Mouse (Mus musculus): ENCODE measurements at regions not wholly inside any gene's neighbourhood (a gene's known extent, or its start where the extent isn't known, plus 50 kb on each side); places are given as distances from the start of the nearest gene placed in this dataset.

DNA sequence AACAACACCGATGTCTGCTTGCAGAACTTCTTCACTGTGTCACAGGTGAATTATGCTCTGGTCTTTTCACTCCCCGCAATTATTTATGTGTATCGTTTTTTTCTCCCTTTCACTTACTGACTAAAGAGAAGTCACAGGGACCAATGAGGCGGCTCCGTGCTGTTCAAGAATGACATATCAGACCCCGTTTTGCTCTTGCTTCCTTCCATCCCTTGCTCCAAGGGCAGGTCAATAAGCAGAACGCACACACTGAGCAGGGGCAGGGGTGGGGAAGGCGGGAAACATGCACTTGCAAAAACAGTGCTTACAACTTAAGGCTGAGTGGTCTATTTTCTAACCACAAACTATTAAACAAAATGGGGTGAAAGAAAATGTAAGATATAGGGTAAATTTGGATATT, 3523.4 kb upstream of the Gm7489 start:
- TF ChIP-seq CTCF (conservative IDR thresholded peaks at IDR 0.05) = no peak
- no peak overlapping the region for H3K4me3 ChIP-seq
- DNase-seq (ENCODE audit: low spot score in 2 of 2) = no peak
- H3K27ac ChIP-seq = no peak overlapping the region

DNA sequence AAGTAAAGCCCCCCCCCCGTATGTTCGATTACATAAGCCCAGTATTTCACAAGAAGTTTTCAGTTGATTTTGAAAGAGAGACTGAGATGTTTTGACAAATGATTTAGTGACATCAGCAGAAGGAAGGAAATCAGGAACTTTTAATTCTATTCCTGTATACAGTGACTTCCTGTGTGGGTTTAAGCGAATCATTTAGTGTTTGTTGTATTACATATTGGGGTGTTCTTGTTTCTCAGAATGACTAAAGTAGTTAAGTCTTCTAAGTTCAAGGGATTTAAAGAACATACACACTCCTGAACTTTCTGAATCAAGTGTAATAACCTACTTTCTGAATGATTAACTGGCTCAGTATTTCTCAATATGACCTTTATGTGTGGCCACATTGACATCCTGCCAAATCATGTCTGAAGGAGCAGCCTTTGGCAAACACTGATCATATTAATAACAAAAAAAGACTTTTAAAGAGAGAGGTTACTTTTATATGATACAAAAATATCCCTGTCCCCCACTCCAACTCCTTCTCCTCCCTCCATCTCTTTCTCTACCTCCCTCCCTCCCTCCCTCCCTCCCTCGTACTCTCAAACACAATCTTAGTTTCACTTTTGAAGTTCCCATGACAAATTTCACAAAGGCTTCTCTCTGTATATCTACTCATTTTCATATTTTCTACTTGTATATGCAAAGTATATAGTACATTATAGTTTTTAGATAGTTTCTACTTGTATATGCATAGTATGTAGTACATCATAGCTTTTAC, 3522.8 kb upstream of the Gm7489 start:
- no peak overlapping the region for H3K4me3 ChIP-seq
- no peak for DNase-seq (ENCODE audit: low spot score in 2 of 2)
- TF ChIP-seq CTCF (conservative IDR thresholded peaks at IDR 0.05) = no peak

DNA sequence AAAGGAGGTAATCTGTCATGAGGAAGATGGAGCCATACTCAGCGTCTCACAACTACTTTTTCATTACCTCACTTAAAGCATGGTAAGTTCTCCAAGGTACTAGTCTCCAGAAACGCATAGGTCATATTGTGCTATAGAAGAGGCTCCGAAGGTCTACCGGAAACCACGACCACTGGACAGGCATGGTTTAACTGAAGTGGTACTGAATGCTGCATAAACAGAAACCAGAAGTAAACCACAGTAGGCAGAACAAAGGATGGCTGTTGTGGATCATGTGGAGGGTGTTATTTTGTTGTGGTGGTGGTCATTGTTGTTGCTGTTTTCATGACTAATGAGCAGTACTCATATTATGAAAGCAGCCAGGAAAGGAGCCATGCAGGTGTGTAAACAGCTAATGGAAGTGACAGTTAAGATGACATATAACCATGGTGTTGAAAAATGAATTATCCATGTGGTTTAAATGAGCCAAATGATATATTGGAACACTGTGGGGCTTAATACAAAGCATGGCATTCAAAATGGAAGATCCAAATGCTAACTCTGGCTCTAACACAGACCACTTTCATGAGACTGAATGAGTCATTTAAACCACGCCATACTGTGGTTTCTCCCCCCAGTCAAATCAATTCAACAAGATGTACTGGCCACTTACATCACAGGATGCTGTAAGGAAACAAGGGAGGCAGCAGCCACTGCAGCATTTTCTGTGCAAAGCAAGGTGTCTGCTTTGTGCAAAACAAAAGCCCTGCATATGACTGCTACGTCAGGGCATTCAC, 3484.5 kb upstream of the Gm7489 start:
- Histone ChIP-seq H3K27ac (no peak overlapping the region), H3K4me3 (no peak overlapping the region)
- no peak for DNase-seq (ENCODE audit: low spot score in 2 of 2)
- no peak for TF ChIP-seq CTCF (conservative IDR thresholded peaks at IDR 0.05)

More for the DNA sequence above, 3522.8 kb upstream of the Gm7489 start:
- no peak overlapping the region for H3K27ac ChIP-seq

DNA sequence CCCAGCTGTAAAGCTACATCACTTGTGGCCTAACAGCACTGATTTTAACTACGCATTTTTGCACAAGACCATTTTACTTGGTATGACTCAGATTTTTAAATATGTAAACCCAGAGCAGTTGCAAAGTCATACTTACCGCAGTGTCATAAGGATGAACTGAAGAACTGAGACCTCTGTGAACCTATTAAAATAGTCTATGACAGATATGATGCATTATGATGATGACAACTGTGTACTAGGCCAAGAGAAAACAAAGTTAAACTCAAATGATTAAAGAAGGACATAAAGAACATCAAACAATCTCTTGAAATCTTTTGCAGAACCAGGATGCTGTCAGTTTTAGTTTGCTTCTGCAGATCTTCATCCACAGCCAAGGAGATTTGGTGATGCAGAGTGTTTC, 3483.3 kb upstream of the Gm7489 start:
- Histone ChIP-seq H3K27ac (no peak overlapping the region), H3K4me3 (no peak overlapping the region)
- no peak for DNase-seq (ENCODE audit: low spot score in 2 of 2)
- TF ChIP-seq CTCF (conservative IDR thresholded peaks at IDR 0.05) = no peak

DNA sequence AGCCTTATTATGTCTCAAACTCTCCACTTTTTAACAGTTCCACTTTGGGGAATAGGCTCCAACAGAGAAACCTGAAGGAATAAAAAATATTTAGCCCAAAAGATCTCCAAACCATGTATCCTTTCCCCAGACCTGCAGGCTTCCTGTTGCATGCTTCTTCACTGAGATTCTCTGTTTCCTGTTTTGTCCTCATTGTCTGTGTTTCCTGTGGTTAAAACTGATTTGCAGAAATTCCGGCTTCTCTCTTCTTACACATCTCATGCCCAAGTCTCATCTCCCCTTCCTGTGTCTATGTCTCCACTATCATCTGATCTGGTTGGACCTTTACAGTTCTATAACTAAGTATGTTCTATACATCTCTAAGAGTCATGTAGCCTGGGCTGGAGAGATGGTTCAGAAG, 3482.2 kb upstream of the Gm7489 start:
- DNase-seq (ENCODE audit: low spot score in 2 of 2) = no peak
- no peak for TF ChIP-seq CTCF (conservative IDR thresholded peaks at IDR 0.05)
- no peak overlapping the region for H3K4me3 ChIP-seq
- no peak overlapping the region for H3K27ac ChIP-seq

DNA sequence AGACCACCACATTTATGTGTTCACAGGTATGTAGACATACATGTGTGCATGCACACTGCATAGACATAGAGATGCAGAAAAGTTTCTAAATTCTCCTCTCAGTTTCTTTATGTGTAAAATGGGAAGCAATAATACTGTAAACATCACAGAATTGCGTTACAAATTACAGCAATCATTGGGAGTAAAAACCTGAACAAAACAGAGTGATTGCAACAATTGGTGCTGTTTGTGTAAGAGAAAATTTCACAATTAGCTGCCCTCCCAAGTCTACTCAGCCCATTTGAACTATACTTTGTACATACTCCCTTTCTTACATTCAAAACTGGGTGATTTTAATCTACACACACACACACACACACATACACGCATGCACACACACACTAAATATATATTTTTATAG, 3480.8 kb upstream of the Gm7489 start:
- no peak overlapping the region for H3K27ac ChIP-seq
- no peak for TF ChIP-seq CTCF (conservative IDR thresholded peaks at IDR 0.05)
- DNase-seq (ENCODE audit: low spot score in 2 of 2) = no peak
- H3K4me3 ChIP-seq = no peak overlapping the region

DNA sequence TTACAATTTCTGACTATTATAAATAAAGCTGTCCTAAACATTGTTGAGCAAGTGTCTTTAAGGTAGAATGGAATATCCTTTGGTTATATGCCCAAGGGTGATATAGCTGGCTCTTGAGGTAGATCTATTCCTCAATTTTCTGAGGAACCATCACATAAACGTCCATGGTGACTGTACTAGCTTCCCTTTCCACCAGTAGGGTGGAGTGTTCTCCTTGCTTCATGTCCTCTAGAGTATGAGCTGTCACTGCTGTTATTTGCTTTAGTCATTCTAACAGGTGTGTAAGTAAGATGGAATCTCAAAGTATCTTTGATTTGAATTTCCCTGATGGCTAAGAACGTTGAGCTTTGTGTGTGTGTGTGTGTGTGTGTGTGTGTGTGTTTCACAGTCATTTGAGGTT, 3475.7 kb upstream of the Gm7489 start:
- TF ChIP-seq CTCF (conservative IDR thresholded peaks at IDR 0.05) = no peak
- Histone ChIP-seq H3K27ac (no peak overlapping the region), H3K4me3 (no peak overlapping the region)
- no peak for DNase-seq (ENCODE audit: low spot score in 2 of 2)

DNA sequence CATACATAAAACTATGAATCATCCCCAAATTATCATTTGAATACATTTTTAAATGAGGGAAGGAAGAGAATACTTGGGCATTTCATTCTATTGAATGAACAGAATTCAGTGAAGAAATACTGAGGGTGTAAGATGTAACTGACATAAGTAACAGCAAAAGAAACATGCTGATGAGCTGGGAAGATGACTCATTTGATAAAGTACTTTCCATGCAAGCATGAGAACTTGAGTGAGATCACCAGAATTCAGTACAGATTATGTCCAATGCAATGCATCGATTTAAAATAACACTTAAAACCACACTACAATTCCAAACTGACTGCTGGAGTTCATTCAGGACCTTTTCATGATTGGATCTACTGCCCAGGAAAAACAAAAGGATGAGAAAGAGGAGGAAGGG, 3467.1 kb upstream of the Gm7489 start:
- no peak for DNase-seq (ENCODE audit: low spot score in 2 of 2)
- TF ChIP-seq CTCF (conservative IDR thresholded peaks at IDR 0.05) = no peak
- Histone ChIP-seq H3K4me3 (no peak overlapping the region), H3K27ac (no peak overlapping the region)

DNA sequence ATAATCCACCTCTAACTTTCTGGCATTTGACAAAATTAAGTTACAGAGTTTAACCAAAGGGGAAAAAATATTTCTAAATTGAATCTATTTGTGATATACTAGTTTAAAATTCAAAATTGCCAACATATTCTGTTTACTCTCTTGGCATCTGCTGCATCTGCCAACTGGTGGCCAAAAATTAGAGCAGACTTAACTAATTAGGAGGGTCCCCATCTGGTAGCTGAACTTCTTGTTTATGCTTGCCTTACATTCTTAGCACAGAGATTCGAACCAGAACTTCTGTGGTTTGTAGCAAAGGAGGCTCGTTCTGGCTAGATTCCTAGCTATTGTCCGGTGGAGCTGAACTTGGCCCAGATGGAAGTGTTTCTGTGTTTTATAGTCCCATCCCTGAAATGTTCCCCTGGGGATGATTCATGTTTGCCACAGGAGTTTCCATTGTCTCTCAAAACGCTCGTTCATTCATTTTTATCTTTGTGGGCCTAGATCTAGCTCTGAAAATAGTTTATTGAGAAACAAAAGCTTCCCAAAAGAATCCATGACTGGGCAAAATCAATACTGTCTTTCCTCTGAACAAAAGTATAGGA, 3461.5 kb upstream of the Gm7489 start:
- Histone ChIP-seq H3K4me3 (no peak overlapping the region), H3K27ac (no peak overlapping the region)
- peak in 1 of 2 experiments; percentile 1 for DNase-seq (ENCODE audit: low spot score in 2 of 2)
- no peak for TF ChIP-seq CTCF (conservative IDR thresholded peaks at IDR 0.05)

DNA sequence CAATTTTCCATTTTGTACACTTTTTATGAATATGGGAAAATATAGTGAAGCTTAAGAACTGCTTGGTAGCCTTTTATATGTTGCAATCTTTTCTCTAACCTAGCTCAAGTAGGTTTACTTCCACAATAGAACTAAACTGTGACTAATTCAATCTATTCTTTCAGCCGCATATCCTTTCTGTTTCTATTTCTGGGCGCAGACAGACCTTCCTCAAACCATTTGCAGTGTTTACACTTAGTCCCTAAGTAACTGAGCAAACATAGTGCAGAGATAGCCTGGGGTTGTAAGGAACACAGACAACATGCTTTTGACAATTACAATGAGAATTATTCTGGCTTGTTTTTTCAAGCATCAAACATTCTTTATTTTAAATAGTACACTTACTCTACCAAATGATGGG, 3435.1 kb upstream of the Gm7489 start:
- TF ChIP-seq CTCF (conservative IDR thresholded peaks at IDR 0.05) = no peak
- no peak overlapping the region for H3K27ac ChIP-seq
- DNase-seq (ENCODE audit: low spot score in 2 of 2) = no peak

DNA sequence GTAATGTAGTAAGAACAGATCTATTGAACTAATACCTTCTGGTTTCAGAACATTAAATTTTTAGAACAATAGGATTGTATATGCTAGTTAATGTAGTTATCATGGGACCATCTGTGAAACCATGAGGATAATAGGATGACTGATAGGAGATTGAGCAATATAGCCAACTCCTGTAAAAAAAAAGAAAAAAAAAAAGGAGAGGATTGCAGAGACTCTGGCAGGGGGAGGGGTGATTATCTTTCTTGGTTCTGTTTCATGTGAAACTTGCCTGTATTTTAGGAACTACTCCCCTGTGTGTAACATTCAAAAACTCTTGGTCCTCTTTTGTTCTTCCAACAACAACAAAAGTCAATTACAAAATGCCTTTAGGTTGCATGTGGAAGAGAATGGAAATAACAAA, 3412.1 kb upstream of the Gm7489 start:
- no peak for TF ChIP-seq CTCF (conservative IDR thresholded peaks at IDR 0.05)
- no peak overlapping the region for H3K27ac ChIP-seq
- H3K4me3 ChIP-seq = no peak overlapping the region
- DNase-seq (ENCODE audit: low spot score in 2 of 2) = no peak

More for the DNA sequence above, 3435.1 kb upstream of the Gm7489 start:
- no peak overlapping the region for H3K4me3 ChIP-seq

DNA sequence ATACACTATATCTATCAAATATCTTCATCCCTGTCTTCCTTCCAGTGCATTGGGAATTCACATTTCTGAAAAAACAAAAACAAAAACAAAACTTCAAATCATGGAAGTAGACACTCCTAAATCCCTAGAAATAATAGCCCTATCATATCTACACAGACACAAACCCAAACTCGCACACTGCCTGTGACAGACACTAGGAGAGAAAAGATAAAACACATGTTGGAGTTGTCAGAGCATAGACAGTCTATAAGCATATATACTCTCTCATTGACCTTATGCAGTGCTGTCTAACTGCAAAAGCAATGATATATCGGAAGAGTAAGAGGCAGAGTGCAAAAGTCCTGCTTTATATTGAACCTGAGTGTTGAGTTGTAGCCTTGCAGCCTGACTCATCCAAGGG, 3386.0 kb upstream of the Gm7489 start:
- no peak for TF ChIP-seq CTCF (conservative IDR thresholded peaks at IDR 0.05)
- no peak for DNase-seq (ENCODE audit: low spot score in 2 of 2)
- no peak overlapping the region for H3K4me3 ChIP-seq
- no peak overlapping the region for H3K27ac ChIP-seq

DNA sequence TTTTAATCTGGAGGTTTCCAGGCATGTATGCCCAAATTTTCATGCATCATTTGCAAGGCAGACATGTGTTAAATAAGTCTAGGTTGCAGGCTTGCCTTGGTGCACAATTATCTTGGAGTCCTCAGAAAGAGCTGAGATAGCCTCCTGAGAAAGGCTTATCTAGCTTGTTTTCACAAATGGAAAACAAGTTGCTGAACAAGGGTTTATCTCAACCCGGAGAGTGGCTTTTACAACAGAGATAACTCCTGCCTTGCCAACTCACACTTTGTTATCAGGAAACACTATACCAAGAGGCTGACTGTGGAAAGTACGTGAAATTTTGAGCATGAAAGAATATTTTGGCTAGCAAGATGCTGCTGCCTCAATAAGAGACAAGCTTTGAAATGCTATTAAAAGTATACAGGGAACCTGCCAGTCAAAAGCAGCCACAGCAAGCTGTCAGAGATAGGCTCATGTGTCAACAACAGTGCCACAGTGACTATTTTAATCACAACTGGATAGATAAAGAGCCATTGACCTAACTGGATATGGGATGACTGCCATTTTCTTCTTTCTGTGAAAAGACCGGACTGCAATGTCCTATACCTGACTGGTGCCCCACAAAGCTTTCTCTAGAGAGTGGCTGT, 3376.6 kb upstream of the Gm7489 start:
- no peak for TF ChIP-seq CTCF (conservative IDR thresholded peaks at IDR 0.05)
- no peak overlapping the region for H3K4me3 ChIP-seq
- H3K27ac ChIP-seq = no peak overlapping the region
- DNase-seq (ENCODE audit: low spot score in 2 of 2) = no peak

Measured in layer of hippocampus, adult 2 months (tissue).